Mouse (Mus musculus) Patski (cell line): ENCODE results near the gene Hsd17b1. TPM values are rescaled to one million over a fixed set of nuclear protein-coding genes. Genes with fewer than 3 reads are reported as not detected.
"Not testable (repeated sequence)": the region's sequence is repeated elsewhere in the genome, so short reads cannot be mapped to it uniquely, and the experiment has no call there.

ENCODE experiments used
- ATAC-seq: fragments of 100-300 bp; one replicate; pipeline ENCODE4 v1.8.0; 2021
- CTCF ChIA-PET: fragments of 350-600 bp; sonication (Branson Sonifier 250); formaldehyde crosslinking; loops from one replicate; lab custom pipeline; 2022; ENCODE audit warnings: inconsistent platforms; lab: Charles Lee
- POLR2A ChIA-PET: fragments of 350-600 bp; sonication (Branson Sonifier 250); formaldehyde crosslinking; loops from one replicate; lab custom pipeline; 2022; ENCODE audit warnings: antibody characterized with exemption, inconsistent platforms; lab: Charles Lee
- DNase-seq: peaks from one replicate; pipeline ENCODE4 v3.0.0-alpha.2; 2011; ENCODE audit warnings: low read depth, low spot score
- H3K27me3 ChIP-seq: fragments of 371-371 bp; one replicate; pipeline ENCODE4 v1.5.1; 2021
- CTCF ChIP-seq: fragments of 100-300 bp; IDR thresholded peaks from one replicate; pipeline ENCODE4 v1.5.1; 2021
- in situ Hi-C: fragments of 300-500 bp; cut with MboI; formaldehyde crosslinking; loops from 3 replicates; pipeline ENCODE4 v1.11.1; 2018; ENCODE audit warnings: low pct_unique_long_range_greater_than_20kb, mixed read lengths
- polyA plus RNA-seq: library from polyadenylated mRNA; unstranded; gene quantifications from one replicate; pipeline ENCODE4 v1.2.3, GENCODE M21; 2021

The Hsd17b1 gene
- polyA plus RNA-seq, 1 experiment from 2014 or later: 0.83 TPM

- no peak for ATAC-seq
- POLR2A ChIA-PET: interaction anchor here (0.7 to 2.2 kb wide), 3 partner anchors 23 to 54 kb away, joined by 4 to 8 read pairs (median 4); partner anchors contain the start of genes Plekhh3 and Psmc3ip
- in situ Hi-C loops: no loop called here
Measured at GRCm38 (mm10) chr11:101118105-101118504, 39.9 kb downstream of the Hsd17b1 start.

GRCm38 (mm10) chr11:101119131-101119760, 41.0 kb downstream of the Hsd17b1 start:
- H3K27me3 ChIP-seq: no peaks in the 10 kb centered on the region
- POLR2A ChIA-PET: interaction anchor here (0.6 to 2.2 kb wide), 6 partner anchors 11 to 197 kb away, joined by 3 to 8 read pairs (median 4); partner anchors contain the start of genes Mlx, Plekhh3, Psmc3ip and Psme3
- no peak for TF ChIP-seq CTCF
- CTCF ChIA-PET: interaction anchor here (1.2 to 1.6 kb wide), 3 partner anchors 14 to 55 kb away, joined by 3 to 5 read pairs (median 4); no protein-coding TSS in a partner anchor
- in situ Hi-C loops: no loop called here
- ATAC-seq (peak; percentile 21), DNase-seq (no peak)

More at GRCm38 (mm10) chr11:101118105-101118504, 39.9 kb downstream of the Hsd17b1 start:
- CTCF ChIA-PET: interaction anchor here (1.2 to 1.6 kb wide), 5 partner anchors 13 to 56 kb away, joined by 3 to 4 read pairs (median 3); partner anchors contain the start of gene Psmc3ip
- DNase-seq: no peak
- H3K27me3 ChIP-seq: no peaks in the 10 kb centered on the region
- TF ChIP-seq CTCF: no peak

GRCm38 (mm10) chr11:101119761-101120544, 41.7 kb downstream of the Hsd17b1 start, which contains the start of the genes Retreg3 and Tubg1:
Retreg3 (minus strand) TSS chr11:101119893.
Tubg1 (plus strand) TSS chr11:101119938.
- no peaks in the 10 kb centered on the region for H3K27me3 ChIP-seq
- in situ Hi-C loops: no loop called here
- CTCF ChIA-PET: interaction anchor here (1.6 to 2.6 kb wide), 3 partner anchors 14 to 55 kb away, joined by 4 to 5 read pairs (median 5); partner anchors contain the start of gene Ccr10
- DNase-seq (peak; percentile 97), ATAC-seq (peak; percentile 82)
- POLR2A ChIA-PET: interaction anchor here (0.6 to 2.2 kb wide), 7 partner anchors 11 to 196 kb away, joined by 3 to 8 read pairs (median 4); partner anchors contain the start of genes Mlx, Plekhh3, Psmc3ip and Psme3
- TF ChIP-seq CTCF: no peak

GRCm38 (mm10) chr11:101120545-101121188, 42.5 kb downstream of the Hsd17b1 start:
- DNase-seq (no peak), ATAC-seq (peak; percentile 4)
- ChIA-PET CTCF (interaction anchor here (1.6 to 2.6 kb wide), 3 partner anchors 15 to 55 kb away, joined by 4 to 5 read pairs (median 5); partner anchors contain the start of gene Ccr10), POLR2A (interaction anchor here (0.6 kb wide), 1 partner anchor 147 kb away, joined by 3 read pairs; no protein-coding TSS in a partner anchor)
- in situ Hi-C loops: no loop called here
- TF ChIP-seq CTCF: no peak
- no peaks in the 10 kb centered on the region for H3K27me3 ChIP-seq

GRCm38 (mm10) chr11:101124494-101124893, 46.3 kb downstream of the Hsd17b1 start:
- ATAC-seq, in situ Hi-C loops, CTCF ChIA-PET, POLR2A ChIA-PET, DNase-seq, H3K27me3 ChIP-seq: not testable (repeated sequence)

GRCm38 (mm10) chr11:101125008-101125407, 46.8 kb downstream of the Hsd17b1 start:
- ATAC-seq, DNase-seq, POLR2A ChIA-PET, CTCF ChIA-PET, in situ Hi-C loops, H3K27me3 ChIP-seq: not testable (repeated sequence)

GRCm38 (mm10) chr11:101127075-101127474, 48.9 kb downstream of the Hsd17b1 start:
- ATAC-seq (no peak), DNase-seq (no peak)
- H3K27me3 ChIP-seq: no peaks in the 10 kb centered on the region
- in situ Hi-C loops: no loop called here
- ChIA-PET POLR2A (interaction anchor here (0.8 kb wide), 1 partner anchor 31 kb away, joined by 4 read pairs; no protein-coding TSS in a partner anchor), CTCF (interaction anchor here (0.9 kb wide), 1 partner anchor 49 kb away, joined by 4 read pairs; no protein-coding TSS in a partner anchor)
- TF ChIP-seq CTCF: no peak

- no peaks in the 10 kb centered on the region for H3K27me3 ChIP-seq
- POLR2A ChIA-PET: interaction anchor here (0.6 to 1.0 kb wide), 3 partner anchors 9 to 150 kb away, joined by 3 to 5 read pairs (median 3); no protein-coding TSS in a partner anchor
- DNase-seq: no peak
- CTCF ChIA-PET: interaction anchor here (1.3 kb wide), 1 partner anchor 48 kb away, joined by 3 read pairs; no protein-coding TSS in a partner anchor
- in situ Hi-C loops: no loop called here
- ATAC-seq: peak; percentile 39
- no peak for TF ChIP-seq CTCF
Measured at GRCm38 (mm10) chr11:101128996-101129577, 50.9 kb downstream of the Hsd17b1 start.

Other genes starting within 250 kb of the Hsd17b1 start
- 26.8 TPM for gene Stat5b, start 227.7 kb upstream of the Hsd17b1 start, polyA plus RNA-seq
- 14.4 TPM for gene Stat5a, start 219.1 kb upstream of the Hsd17b1 start, polyA plus RNA-seq
- 152 TPM for gene Stat3, start 138.9 kb upstream of the Hsd17b1 start, polyA plus RNA-seq
- gene Cavin1, start 107.5 kb upstream of the Hsd17b1 start, polyA plus RNA-seq: 211 TPM
- gene Atp6v0a1, start 69.0 kb upstream of the Hsd17b1 start, polyA plus RNA-seq: 141 TPM
- 46.4 TPM for gene Naglu, start 8.4 kb upstream of the Hsd17b1 start, polyA plus RNA-seq
- gene Coasy, start 4.2 kb downstream of the Hsd17b1 start, polyA plus RNA-seq: 45.7 TPM
- gene Mlx, start 8.9 kb downstream of the Hsd17b1 start, polyA plus RNA-seq: 44.5 TPM
- gene Psmc3ip, start 17.0 kb downstream of the Hsd17b1 start, polyA plus RNA-seq: 20.6 TPM
- gene Retreg3, start 41.5 kb downstream of the Hsd17b1 start, polyA plus RNA-seq: 72.2 TPM
- gene Tubg1, start 41.5 kb downstream of the Hsd17b1 start, polyA plus RNA-seq: 70.2 TPM
- gene Tubg2, start 77.5 kb downstream of the Hsd17b1 start, polyA plus RNA-seq: 3.5 TPM
- gene Cntnap1, start 92.1 kb downstream of the Hsd17b1 start, polyA plus RNA-seq: 10.8 TPM
- 33.3 TPM for gene Plekhh3, start 92.9 kb downstream of the Hsd17b1 start, polyA plus RNA-seq
- 0.95 TPM for gene Ccr10, start 97.0 kb downstream of the Hsd17b1 start, polyA plus RNA-seq
- gene Ezh1, start 148.1 kb downstream of the Hsd17b1 start, polyA plus RNA-seq: 52.0 TPM
- gene Ramp2, start 167.6 kb downstream of the Hsd17b1 start, polyA plus RNA-seq: 27.3 TPM
- gene Vps25, start 175.3 kb downstream of the Hsd17b1 start, polyA plus RNA-seq: 104 TPM
- gene Wnk4, start 182.2 kb downstream of the Hsd17b1 start, polyA plus RNA-seq: 53.9 TPM
- gene Cntd1, start 200.6 kb downstream of the Hsd17b1 start, polyA plus RNA-seq: 1.0 TPM
- 118 TPM for gene Coa3, start 200.7 kb downstream of the Hsd17b1 start, polyA plus RNA-seq
- 203 TPM for gene Becn1, start 223.9 kb downstream of the Hsd17b1 start, polyA plus RNA-seq
- 101 TPM for gene Psme3, start 237.8 kb downstream of the Hsd17b1 start, polyA plus RNA-seq
- 2.3 TPM for gene Aoc2, start 246.7 kb downstream of the Hsd17b1 start, polyA plus RNA-seq